Mouse (Mus musculus) hindbrain, embryonic 11.5 days (tissue): ENCODE measurements at regions not wholly inside any gene's neighbourhood (a gene's known extent, or its start where the extent isn't known, plus 50 kb on each side); places are given as distances from the start of the nearest gene placed in this dataset.

ENCODE experiments used
- ATAC-seq: fragments of 200-750 bp; cut with Nextera tagmentation; 2 replicates; pipeline ENCODE4 v1.8.0; 2017; ENCODE audit warnings: mild to moderate bottlenecking, moderate TSS enrichment, moderate library complexity; ENCODE audit not compliant: low FRiP score
- DNase-seq: peaks from one replicate; pipeline ENCODE4 v3.0.0-alpha.2; 2015; ENCODE audit warnings: low spot score
- H3K27ac ChIP-seq: fragments of 300-500 bp; sonication (generic); 2 replicates; pipeline ENCODE4 v1.5.1; 2014; ENCODE audit warnings: mild to moderate bottlenecking, low read depth, low read length
- H3K27me3 ChIP-seq: fragments of 300-500 bp; sonication (generic); 2 replicates; pipeline ENCODE4 v1.6.1; 2014; ENCODE audit warnings: mild to moderate bottlenecking, low read length, moderate library complexity, mixed read lengths; ENCODE audit not compliant: control insufficient read depth, insufficient read depth
- H3K36me3 ChIP-seq: fragments of 300-500 bp; sonication (generic); 2 replicates; pipeline ENCODE4 v1.6.1; 2014; ENCODE audit warnings: mild to moderate bottlenecking, low read length, moderate library complexity, mixed read lengths; ENCODE audit not compliant: control insufficient read depth, insufficient read depth
- H3K4me1 ChIP-seq: fragments of 300-500 bp; sonication (generic); replicated peaks from 2 replicates; pipeline ENCODE4 v1.6.1; 2014; ENCODE audit warnings: low read length, mixed read lengths; ENCODE audit not compliant: control insufficient read depth, insufficient read depth
- H3K4me2 ChIP-seq: fragments of 300-500 bp; sonication (generic); replicated peaks from 2 replicates; pipeline ENCODE4 v1.6.1; 2014; ENCODE audit warnings: mild to moderate bottlenecking, low read depth, low read length
- H3K4me3 ChIP-seq: fragments of 300-500 bp; sonication (generic); 2 replicates; pipeline ENCODE4 v1.5.1; 2014; ENCODE audit warnings: low read depth, low read length
- H3K9ac ChIP-seq: fragments of 300-500 bp; sonication (generic); 2 replicates; pipeline ENCODE4 v1.6.1; 2014; ENCODE audit warnings: low read depth, low read length
- H3K9me3 ChIP-seq: fragments of 300-500 bp; sonication (generic); 2 replicates; pipeline ENCODE4 v1.6.1; 2016; ENCODE audit warnings: low read length; ENCODE audit not compliant: control insufficient read depth
- WGBS: fragments of 180-500 bp; shearing (Covaris S2); extraction: QIAGEN DNeasy Blood & Tissue Kit; methylation state at CpG from one replicate; pipeline ENCODE4 v1.1.7; 2014; 5-methylcytosine and 5-hydroxymethylcytosine counted together

DNA sequence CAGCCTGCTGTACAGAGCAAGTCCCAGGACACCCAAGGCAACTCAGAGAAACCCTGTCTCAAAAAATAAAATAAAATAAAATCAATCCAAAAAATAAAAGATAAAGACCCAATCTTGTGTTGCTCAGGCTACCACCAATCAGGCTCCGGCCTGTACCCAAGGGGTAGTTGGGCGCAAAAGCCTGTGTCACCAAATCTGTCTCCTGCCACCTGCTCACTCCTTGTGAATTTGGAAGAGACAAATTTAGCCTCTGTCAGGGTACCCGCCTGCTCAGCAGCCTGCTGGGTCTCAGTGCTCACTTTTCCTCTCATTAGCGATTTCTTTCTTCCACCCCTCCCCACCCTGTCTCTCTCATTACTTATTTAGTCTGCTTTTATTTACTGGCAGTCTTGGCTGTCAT, 54.6 kb downstream of the Sox4 start:
- H3K4me2 ChIP-seq: no peak overlapping the region
- H3K9ac ChIP-seq: no peak overlapping the region
- no peaks in the 10 kb centered on the region for H3K27me3 ChIP-seq
- no peak overlapping the region for H3K4me3 ChIP-seq
- DNase-seq (no peak), ATAC-seq (no peak)
- WGBS: 79% methylated on average over 4 of the region's 4 CpGs
- H3K9me3 ChIP-seq: no peaks in the 10 kb centered on the region
- no peak overlapping the region for H3K27ac ChIP-seq
- no peaks in the 10 kb centered on the region for H3K36me3 ChIP-seq
- no peaks in the 10 kb centered on the region for H3K4me1 ChIP-seq

DNA sequence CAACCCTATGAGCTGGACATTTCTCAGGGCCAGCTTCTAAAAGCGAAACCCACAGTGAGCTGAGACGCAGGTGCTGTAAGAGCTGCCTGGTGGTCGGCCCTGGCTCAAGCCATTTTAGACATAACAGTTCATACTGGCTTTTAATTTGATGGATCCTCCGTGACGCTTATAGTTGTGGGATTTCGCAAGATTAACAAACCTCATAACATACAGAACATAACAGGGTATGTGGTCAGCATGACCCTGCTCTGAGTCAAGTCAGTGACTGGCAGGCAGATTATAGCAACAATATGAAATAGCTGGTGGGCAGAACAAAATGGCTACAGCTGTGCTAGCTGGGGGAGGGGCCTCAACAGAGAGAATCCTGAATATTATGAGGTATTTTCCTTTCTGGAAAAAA, 60.6 kb downstream of the Sox4 start:
- ATAC-seq (no peak), DNase-seq (no peak)
- Histone ChIP-seq H3K4me1 (no peaks in the 10 kb centered on the region), H3K9ac (no peak overlapping the region), H3K36me3 (no peaks in the 10 kb centered on the region), H3K4me2 (no peak overlapping the region), H3K27me3 (no peaks in the 10 kb centered on the region), H3K9me3 (no peaks in the 10 kb centered on the region), H3K4me3 (no peak overlapping the region), H3K27ac (no peak overlapping the region)
- 89% methylated on average over 6 of the region's 6 CpGs for WGBS

DNA sequence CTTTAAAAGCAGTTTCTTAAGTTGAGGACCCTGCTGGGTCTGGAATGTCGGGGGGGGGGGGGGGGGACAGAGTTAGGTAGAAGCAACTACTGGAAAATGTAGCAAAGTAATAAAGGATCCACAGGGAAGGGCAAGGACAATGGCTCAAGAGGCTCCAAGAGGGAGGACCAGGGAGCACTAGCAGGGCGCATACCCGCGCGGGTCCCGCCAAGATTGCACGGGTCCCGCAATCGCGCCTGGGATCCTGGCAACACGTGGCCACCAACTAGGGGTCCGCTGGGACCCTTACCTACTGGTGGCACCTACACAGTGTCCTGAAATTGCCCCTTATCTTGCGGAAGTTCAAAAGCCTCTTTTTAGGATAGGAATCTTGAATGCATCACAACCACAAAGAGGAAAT, 66.4 kb downstream of the Sox4 start:
- WGBS: 5% methylated on average over 13 of the region's 13 CpGs

DNA sequence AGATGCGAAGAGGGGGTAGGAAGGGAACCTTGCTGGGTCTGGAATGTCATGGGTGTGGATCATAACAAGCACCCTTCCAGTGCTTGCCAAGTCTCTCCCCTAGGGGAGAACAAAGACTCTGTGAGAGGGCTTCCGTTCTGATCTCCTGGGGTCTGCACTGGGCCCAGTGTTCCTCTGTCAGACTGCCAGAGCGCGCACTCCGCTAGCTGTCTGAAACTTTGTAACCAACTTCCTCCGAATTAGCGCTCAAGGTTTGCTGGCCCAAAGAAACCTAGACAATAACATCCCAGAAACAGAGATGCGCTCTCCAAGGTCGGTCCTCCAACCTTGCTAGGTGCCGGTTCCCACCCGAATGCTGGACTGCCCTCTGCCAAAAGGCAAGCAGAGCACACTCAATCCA, 66.8 kb downstream of the Sox4 start:
- Histone ChIP-seq H3K27ac (no peak overlapping the region), H3K4me3 (no peak overlapping the region)

More for the DNA sequence above, 66.4 kb downstream of the Sox4 start:
- Histone ChIP-seq H3K4me3 (no peak overlapping the region), H3K36me3 (no peaks in the 10 kb centered on the region), H3K4me1 (peaks cover under 1% of the 10 kb centered on the region; the same call in 1 of the 2 replicates), H3K27me3 (peaks cover 3% of the 10 kb centered on the region; the same call in 1 of the 2 replicates), H3K9me3 (no peaks in the 10 kb centered on the region), H3K9ac (no peak overlapping the region), H3K27ac (no peak overlapping the region), H3K4me2 (peak overlapping the region; percentile 17)
- ATAC-seq: no peak
- DNase-seq: peak; percentile 31

DNA sequence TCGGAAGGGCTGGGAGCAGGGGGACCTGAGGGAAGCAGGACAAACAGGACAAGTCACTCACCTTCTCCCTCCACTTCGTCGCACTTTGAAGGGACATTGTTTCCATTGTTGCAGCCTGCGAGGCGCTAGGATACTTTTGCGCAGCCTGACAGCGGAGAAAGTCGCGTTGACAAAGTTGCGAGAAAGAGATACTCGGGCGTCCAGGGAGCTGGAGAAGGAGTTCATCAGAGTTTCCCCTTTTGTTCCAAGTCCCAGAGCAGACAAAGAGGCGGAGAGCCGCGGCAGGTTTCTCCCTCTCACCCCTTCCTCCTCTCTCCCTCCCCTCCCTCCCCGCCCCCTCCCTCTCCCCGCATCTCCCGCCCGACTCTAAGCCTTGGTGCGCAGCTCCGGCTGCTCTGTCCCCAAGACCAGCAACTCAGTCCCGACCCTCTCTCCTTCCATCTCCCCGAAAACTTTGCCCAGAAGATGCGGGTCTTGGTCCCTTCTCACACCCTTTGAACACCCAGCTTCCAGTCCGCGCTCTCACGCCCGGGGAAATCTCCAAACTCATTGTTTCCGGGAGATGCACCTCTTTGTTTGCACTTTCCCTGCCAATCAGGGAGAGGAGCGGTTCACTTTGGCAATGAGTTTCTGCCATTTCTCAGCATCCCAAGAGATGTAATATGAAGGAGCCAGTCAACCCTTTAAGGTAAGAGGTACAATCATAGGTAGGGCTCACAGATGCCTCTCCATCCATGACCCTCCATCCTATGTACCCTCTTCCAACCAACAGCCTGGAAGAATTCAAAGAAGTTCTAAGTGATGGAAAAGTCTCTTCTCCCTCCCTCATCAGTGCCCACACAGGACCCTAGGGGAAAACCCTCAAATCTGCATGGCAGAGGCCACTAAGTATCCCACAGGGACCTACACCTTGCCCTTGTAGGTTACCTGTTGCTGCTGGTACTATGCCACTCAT, 68.2 kb downstream of the Sox4 start:
- H3K36me3 ChIP-seq: no peaks in the 10 kb centered on the region
- 0 out of 2 replicates have a peak overlapping the region, but pooled peaks have one; percentile 31 for H3K27ac ChIP-seq
- peaks cover 3% of the 10 kb centered on the region; the same call in 1 of the 2 replicates for H3K27me3 ChIP-seq
- no peaks in the 10 kb centered on the region for H3K9me3 ChIP-seq
- peak overlapping the region; percentile 71 for H3K4me2 ChIP-seq
- under 1% methylated on average over 28 of the region's 30 CpGs for WGBS
- H3K4me1 ChIP-seq: peaks cover 4% of the 10 kb centered on the region; the same call in 1 of the 2 replicates
- peak overlapping the region; percentile 60 for H3K4me3 ChIP-seq
- ATAC-seq (peak; percentile 85), DNase-seq (peak; percentile 75)
- H3K9ac ChIP-seq: peak overlapping the region; percentile 78

More for the DNA sequence above, 66.8 kb downstream of the Sox4 start:
- no peaks in the 10 kb centered on the region for H3K9me3 ChIP-seq
- DNase-seq: peak; percentile 36
- H3K36me3 ChIP-seq: no peaks in the 10 kb centered on the region
- H3K4me1 ChIP-seq: peaks cover 4% of the 10 kb centered on the region; the same call in 1 of the 2 replicates
- 6% methylated on average over 11 of the region's 11 CpGs for WGBS
- no peak overlapping the region for H3K9ac ChIP-seq
- ATAC-seq: no peak
- H3K4me2 ChIP-seq: peak overlapping the region; percentile 17; the same call in 1 of the 2 replicates
- H3K27me3 ChIP-seq: peaks cover 3% of the 10 kb centered on the region; the same call in 1 of the 2 replicates

DNA sequence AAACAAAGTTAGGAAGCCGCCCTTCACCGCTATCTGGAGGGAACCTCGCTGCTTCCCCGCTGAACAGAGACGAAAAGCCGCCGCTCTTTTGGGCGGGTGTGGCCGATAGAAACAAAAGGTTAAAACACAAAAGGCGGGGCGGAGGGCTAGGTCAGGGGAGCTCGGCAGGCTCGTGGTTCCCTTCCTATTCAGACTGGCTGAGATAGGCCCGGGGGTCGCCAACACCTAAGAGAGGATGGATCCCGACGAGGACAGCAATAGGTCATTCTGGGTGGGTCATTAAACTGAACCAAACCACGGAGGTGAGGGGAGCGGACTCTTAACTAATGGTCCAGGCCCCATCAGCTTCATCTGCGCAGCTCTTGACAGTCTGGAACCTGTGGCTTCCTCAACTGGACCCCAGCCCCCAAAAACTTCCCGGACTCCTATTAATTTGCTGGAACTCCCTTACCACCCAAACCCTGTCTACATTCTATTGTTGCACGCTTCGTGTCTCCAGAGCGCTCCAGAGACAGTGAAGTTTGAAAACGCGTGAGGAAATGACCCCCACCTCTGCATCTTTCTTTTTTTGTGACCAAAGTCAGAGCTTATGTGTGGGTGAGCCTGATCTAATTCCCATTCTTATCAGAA, 69.2 kb downstream of the Sox4 start:
- H3K27me3 ChIP-seq: peaks cover 3% of the 10 kb centered on the region; the same call in 1 of the 2 replicates
- H3K4me2 ChIP-seq: peak overlapping the region; percentile 71
- H3K9ac ChIP-seq: peak overlapping the region; percentile 78
- ATAC-seq (peak; percentile 62; the same call in 1 of the 2 replicates), DNase-seq (peak; percentile 68)
- H3K4me3 ChIP-seq: peak overlapping the region; percentile 60
- under 1% methylated on average over 26 of the region's 26 CpGs for WGBS
- H3K9me3 ChIP-seq: no peaks in the 10 kb centered on the region
- H3K4me1 ChIP-seq: peaks cover 4% of the 10 kb centered on the region; the same call in 1 of the 2 replicates
- no peak overlapping the region for H3K27ac ChIP-seq
- no peaks in the 10 kb centered on the region for H3K36me3 ChIP-seq

DNA sequence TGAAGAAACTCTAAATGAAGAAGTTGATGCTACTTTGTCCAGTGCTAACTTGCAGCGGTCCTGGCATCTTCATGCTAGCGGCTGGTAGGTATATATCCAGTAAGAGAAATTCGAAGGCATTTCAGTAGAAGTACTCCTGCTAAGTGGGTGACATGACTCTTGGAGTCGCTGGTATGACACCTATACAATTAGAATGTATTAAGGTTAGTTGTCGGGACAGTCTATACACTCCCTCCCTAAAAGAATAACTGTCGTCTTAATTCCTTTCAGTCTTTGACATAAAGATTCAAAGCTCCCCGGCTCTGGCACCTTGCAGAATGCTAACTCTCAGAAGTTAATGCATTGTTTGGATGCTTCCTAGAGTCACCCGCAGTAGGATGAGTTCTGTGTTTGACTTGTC, 70.1 kb downstream of the Sox4 start:
- DNase-seq: no peak
- peaks cover 3% of the 10 kb centered on the region; the same call in 1 of the 2 replicates for H3K27me3 ChIP-seq
- H3K27ac ChIP-seq: no peak overlapping the region

DNA sequence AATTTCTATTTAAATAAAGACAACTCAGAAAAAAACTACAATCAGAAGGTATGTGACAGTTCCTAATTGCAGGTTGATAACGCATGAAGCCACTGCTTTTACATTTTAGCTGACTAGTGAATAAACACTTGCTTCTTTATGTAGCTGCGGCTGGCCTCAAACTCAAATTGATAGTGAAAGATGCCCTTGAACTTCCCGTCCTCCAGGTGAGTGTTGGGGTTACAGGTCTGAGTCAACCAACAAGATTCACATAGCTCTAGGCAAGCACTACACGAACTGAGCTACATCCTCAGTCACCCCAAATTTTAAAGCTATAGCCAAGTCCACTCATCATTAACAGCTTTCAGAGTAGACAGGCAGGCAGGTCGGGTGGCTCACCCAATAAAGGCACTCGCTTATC, 72.6 kb downstream of the Sox4 start:
- H3K27ac ChIP-seq: no peak overlapping the region
- H3K36me3 ChIP-seq: no peaks in the 10 kb centered on the region
- DNase-seq (no peak), ATAC-seq (no peak)
- WGBS: 74% methylated on average over 6 of the region's 6 CpGs
- H3K4me2 ChIP-seq: peak overlapping the region; percentile 22; the same call in 1 of the 2 replicates
- no peaks in the 10 kb centered on the region for H3K9me3 ChIP-seq
- H3K4me1 ChIP-seq: peaks cover 4% of the 10 kb centered on the region; the same call in 1 of the 2 replicates
- no peak overlapping the region for H3K9ac ChIP-seq
- H3K27me3 ChIP-seq: no peaks in the 10 kb centered on the region; the same call in 1 of the 2 replicates
- no peak overlapping the region for H3K4me3 ChIP-seq

More for the DNA sequence above, 70.1 kb downstream of the Sox4 start:
- H3K4me1 ChIP-seq: peaks cover 4% of the 10 kb centered on the region; the same call in 1 of the 2 replicates
- H3K36me3 ChIP-seq: no peaks in the 10 kb centered on the region
- no peak for ATAC-seq
- peak overlapping the region; percentile 78; the same call in 1 of the 2 replicates for H3K9ac ChIP-seq
- peak overlapping the region; percentile 60 for H3K4me3 ChIP-seq
- peak overlapping the region; percentile 71 for H3K4me2 ChIP-seq
- no peaks in the 10 kb centered on the region for H3K9me3 ChIP-seq
- 36% methylated on average over 8 of the region's 8 CpGs for WGBS
